Comparison of ENCODE assay signal across 8 mouse cellular contexts in genomic region chr3:152339862-152340557, GRCm38 (mm10). TPM values are rescaled to one million over a fixed set of nuclear protein-coding genes. Genes with fewer than 3 reads are reported as not detected.
DNase-seq lines count a peak whose midpoint lies in the region; ATAC-seq and TF ChIP-seq lines count a peak whose summit lies in the region.

Gene Miga1 (minus strand): TSS chr3:152340407.

- TF ChIP-seq POLR2A in CH12.LX (IDR thresholded peaks at IDR 0.05; ENCODE audit: low read depth, low read length), result peak; percentile 88

- peak; percentile 82 for DNase-seq in CH12.LX (ENCODE audit: extremely low read depth)
- peak; percentile 84 for DNase-seq in cerebellum, adult 11 months
- peak; percentile 91 for DNase-seq in forebrain, embryonic 14.5 days (ENCODE audit: low spot score)
- DNase-seq in heart, postnatal 0 days (ENCODE audit: low spot score), result peak; percentile 71
- DNase-seq in kidney, postnatal 36 days, result peak; percentile 67 to 86
- DNase-seq in liver, embryonic 14.5 days (ENCODE audit: low read depth in 3 of 3, low spot score in 3 of 3), result no peak
- peak; percentile 87 for DNase-seq in neural tube, embryonic 11.5 days (ENCODE audit: low spot score)

- ATAC-seq in forebrain, embryonic 14.5 days, result peak; percentile 97
- ATAC-seq in heart, postnatal 0 days (ENCODE audit: insufficient read depth, low read depth), result peak; percentile 91
- ATAC-seq in liver, embryonic 14.5 days (ENCODE audit: insufficient read depth), result peak; percentile 76
- ATAC-seq in neural tube, embryonic 11.5 days (ENCODE audit: insufficient read depth, low FRiP score, low TSS enrichment), result peak; percentile 93
- ATAC-seq in stomach, embryonic 15.5 days (ENCODE audit: insufficient read depth, low FRiP score, low read depth), result peak; percentile 87

- H3K36me3 ChIP-seq in CH12.LX (replicated peaks in 1 of 2; ENCODE audit: control insufficient read depth in 1 of 2, insufficient read depth in 1 of 2, low read length in 1 of 2), result peaks cover 24 to 33% of the 10 kb centered on the region in 2 experiments
- peaks cover 27% of the 10 kb centered on the region for H3K36me3 ChIP-seq in forebrain, embryonic 14.5 days (ENCODE audit: control insufficient read depth, insufficient read depth, low read length)
- peaks cover 11% of the 10 kb centered on the region for H3K36me3 ChIP-seq in heart, postnatal 0 days (replicated peaks; ENCODE audit: control insufficient read depth, insufficient read depth, low read length)
- no peaks in the 10 kb centered on the region for H3K36me3 ChIP-seq in liver, embryonic 14.5 days (replicated peaks; ENCODE audit: control insufficient read depth, insufficient read depth, low read depth)
- H3K36me3 ChIP-seq in neural tube, embryonic 11.5 days (ENCODE audit: control insufficient read depth, insufficient read depth, low read length), result peaks cover 4% of the 10 kb centered on the region; the same call in 1 of the 2 replicates
- H3K36me3 ChIP-seq in stomach, embryonic 15.5 days, result 0 out of 2 replicates have a peak, but pooled peaks cover 9% of the 10 kb centered on the region

- H3K4me2 ChIP-seq in CH12.LX (ENCODE audit: insufficient read depth, low read depth, poor library complexity, severe bottlenecking), result peak within 1 kb of the TSS; percentile 64
- peak within 1 kb of the TSS; percentile 56 for H3K4me2 ChIP-seq in forebrain, embryonic 14.5 days (ENCODE audit: low read length)
- peak within 1 kb of the TSS; percentile 61 for H3K4me2 ChIP-seq in heart, postnatal 0 days (ENCODE audit: low read depth, low read length)
- peak within 1 kb of the TSS; percentile 71 for H3K4me2 ChIP-seq in liver, embryonic 14.5 days (ENCODE audit: low read depth)
- H3K4me2 ChIP-seq in neural tube, embryonic 11.5 days (ENCODE audit: low read depth), result peak within 1 kb of the TSS; percentile 47
- H3K4me2 ChIP-seq in stomach, embryonic 15.5 days, result peak within 1 kb of the TSS; percentile 64

- H3K4me3 ChIP-seq in CH12.LX (replicated peaks in 1 of 3; ENCODE audit: low read depth in 2 of 3, low read length in 2 of 3, poor library complexity in 1 of 3), result peak within 1 kb of the TSS; percentile 74 to 94 (median 79)
- H3K4me3 ChIP-seq in forebrain, embryonic 14.5 days (ENCODE audit: low read depth, low read length), result peak within 1 kb of the TSS; percentile 79
- H3K4me3 ChIP-seq in heart, postnatal 0 days (ENCODE audit: low read depth, low read length), result peak within 1 kb of the TSS; percentile 78
- H3K4me3 ChIP-seq in liver, embryonic 14.5 days (ENCODE audit: insufficient read depth in 1 of 2, low read depth in 2 of 2, low read length in 2 of 2), result peak within 1 kb of the TSS; percentile 66 to 77
- peak within 1 kb of the TSS; percentile 89 for H3K4me3 ChIP-seq in neural tube, embryonic 11.5 days (ENCODE audit: low read depth, low read length)
- H3K4me3 ChIP-seq in stomach, embryonic 15.5 days (replicated peaks), result peak within 1 kb of the TSS; percentile 84

- peaks cover 5 to 20% of the 10 kb centered on the region in 2 experiments; a peak in 3 of 4 replicates for H3K4me1 ChIP-seq in CH12.LX (ENCODE audit: control insufficient read depth in 1 of 2, insufficient read depth in 2 of 2)
- H3K4me1 ChIP-seq in forebrain, embryonic 14.5 days (ENCODE audit: control insufficient read depth, insufficient read depth, low read length), result peaks cover 5% of the 10 kb centered on the region; the same call in 1 of the 2 replicates
- no peaks in the 10 kb centered on the region for H3K4me1 ChIP-seq in heart, postnatal 0 days (ENCODE audit: control insufficient read depth, insufficient read depth)
- peaks cover 0 to 5% of the 10 kb centered on the region in 2 experiments; a peak in 3 of 4 replicates for H3K4me1 ChIP-seq in liver, embryonic 14.5 days (replicated peaks; ENCODE audit: control insufficient read depth in 2 of 2, insufficient read depth in 2 of 2, low read length in 1 of 2)
- peaks cover 3% of the 10 kb centered on the region; the same call in 1 of the 2 replicates for H3K4me1 ChIP-seq in neural tube, embryonic 11.5 days (ENCODE audit: control insufficient read depth, insufficient read depth, low read length)
- no peaks in the 10 kb centered on the region for H3K4me1 ChIP-seq in stomach, embryonic 15.5 days

- WGBS in forebrain, embryonic 14.5 days, result 2% methylated on average over 54 of the region's 54 CpGs
- under 1% methylated on average over 53 of the region's 54 CpGs for WGBS in heart, postnatal 0 days
- under 1% methylated on average over 54 of the region's 54 CpGs for WGBS in liver, embryonic 14.5 days (ENCODE audit: insufficient replicate concordance)
- WGBS in neural tube, embryonic 11.5 days, result 3% methylated on average over 49 of the region's 54 CpGs
- 2% methylated on average over 53 of the region's 54 CpGs for WGBS in stomach, embryonic 15.5 days

- peak within 1 kb of the TSS; percentile 63 for H3K9ac ChIP-seq in CH12.LX (ENCODE audit: insufficient read depth, low read depth)
- peak within 1 kb of the TSS; percentile 70 for H3K9ac ChIP-seq in forebrain, embryonic 14.5 days (ENCODE audit: low read length)
- H3K9ac ChIP-seq in heart, postnatal 0 days (replicated peaks; ENCODE audit: low read depth, low read length), result peak within 1 kb of the TSS; percentile 71
- peak within 1 kb of the TSS; percentile 80 for H3K9ac ChIP-seq in liver, embryonic 14.5 days (replicated peaks)
- peak within 1 kb of the TSS; percentile 66 for H3K9ac ChIP-seq in neural tube, embryonic 11.5 days (ENCODE audit: low read length)
- peak within 1 kb of the TSS; percentile 58 for H3K9ac ChIP-seq in stomach, embryonic 15.5 days

- in situ Hi-C loops in CH12.LX (cut with MboI; ENCODE audit: low pct_ligation_motif_present, low pct_unique_long_range_greater_than_20kb, low sequenced_read_pairs), result no loop called here

- no peak; the same call in 1 of the 2 replicates for TF ChIP-seq RAD21 in CH12.LX (IDR thresholded peaks at IDR 0.05; ENCODE audit: low read depth, low read length)

- no peaks in the 10 kb centered on the region for H3K27me3 ChIP-seq in CH12.LX (replicated peaks)
- no peaks in the 10 kb centered on the region for H3K27me3 ChIP-seq in forebrain, embryonic 14.5 days (replicated peaks; ENCODE audit: control insufficient read depth, insufficient read depth, low read length)
- H3K27me3 ChIP-seq in heart, postnatal 0 days (ENCODE audit: control insufficient read depth, insufficient read depth, low read length), result no peaks in the 10 kb centered on the region
- no peaks in the 10 kb centered on the region for H3K27me3 ChIP-seq in liver, embryonic 14.5 days (ENCODE audit: control insufficient read depth, insufficient read depth, low read length)
- no peaks in the 10 kb centered on the region for H3K27me3 ChIP-seq in neural tube, embryonic 11.5 days (ENCODE audit: control insufficient read depth, insufficient read depth, low read length)
- H3K27me3 ChIP-seq in stomach, embryonic 15.5 days (replicated peaks), result no peaks in the 10 kb centered on the region

- peak in 1 of 2 experiments; percentile 31; a peak in 2 of 4 replicates for TF ChIP-seq CTCF in CH12.LX (conservative IDR thresholded peaks at IDR 0.05 in 1 of 2, IDR thresholded peaks at IDR 0.05 in 1 of 2; ENCODE audit: low read depth in 2 of 2, low read length in 2 of 2)
- no peak for TF ChIP-seq CTCF in heart, postnatal 0 days (IDR thresholded peaks at IDR 0.05; ENCODE audit: low read depth)
- no peak for TF ChIP-seq CTCF in liver, embryonic 14.5 days (IDR thresholded peaks at IDR 0.05; ENCODE audit: low read depth)

- H3K79me2 ChIP-seq in CH12.LX (replicated peaks; ENCODE audit: control insufficient read depth, extremely low read depth, insufficient read depth, poor library complexity, severe bottlenecking), result peaks cover 24% of the 10 kb centered on the region

- peak within 1 kb of the TSS; percentile 16; the same call in 1 of the 2 replicates for H3K27ac ChIP-seq in CH12.LX (ENCODE audit: insufficient read depth, low read depth)
- H3K27ac ChIP-seq in forebrain, embryonic 14.5 days (ENCODE audit: low read depth, low read length), result peak within 1 kb of the TSS; percentile 71; the same call in 1 of the 2 replicates
- H3K27ac ChIP-seq in heart, postnatal 0 days (ENCODE audit: low read depth), result peak within 1 kb of the TSS; percentile 59
- no peak within 1 kb of the TSS for H3K27ac ChIP-seq in liver, embryonic 14.5 days
- H3K27ac ChIP-seq in neural tube, embryonic 11.5 days (ENCODE audit: low read depth, low read length), result no peak within 1 kb of the TSS
- H3K27ac ChIP-seq in stomach, embryonic 15.5 days, result peak within 1 kb of the TSS; percentile 45; the same call in 1 of the 2 replicates

- no peak for TF ChIP-seq EP300 in CH12.LX (IDR thresholded peaks at IDR 0.05; ENCODE audit: low read length)
- no peak for TF ChIP-seq EP300 in heart, postnatal 0 days (IDR thresholded peaks at IDR 0.05; ENCODE audit: low read depth)
- TF ChIP-seq EP300 in liver, embryonic 14.5 days (IDR thresholded peaks at IDR 0.05; ENCODE audit: low read depth), result no peak

- H3K9me3 ChIP-seq in CH12.LX (replicated peaks; ENCODE audit: low read length), result no peaks in the 10 kb centered on the region
- H3K9me3 ChIP-seq in forebrain, embryonic 14.5 days (replicated peaks; ENCODE audit: control insufficient read depth, low read length), result no peaks in the 10 kb centered on the region
- H3K9me3 ChIP-seq in heart, postnatal 0 days (replicated peaks; ENCODE audit: control insufficient read depth, low read length), result no peaks in the 10 kb centered on the region
- no peaks in the 10 kb centered on the region for H3K9me3 ChIP-seq in liver, embryonic 14.5 days (ENCODE audit: control insufficient read depth, low read length)
- H3K9me3 ChIP-seq in neural tube, embryonic 11.5 days (ENCODE audit: control insufficient read depth, low read length), result no peaks in the 10 kb centered on the region
- no peaks in the 10 kb centered on the region for H3K9me3 ChIP-seq in stomach, embryonic 15.5 days

- dilution Hi-C loops in CH12.LX (cut with MboI; ENCODE audit: extremely low pct_ligation_motif_present, extremely low pct_unique_long_range_greater_than_20kb, low sequenced_read_pairs), result no loop called here

TF ChIP-seq in CH12.LX, 34 proteins besides CTCF, POLR2A, EP300 and RAD21 (continues in another document):
- TF ChIP-seq ELF1 (IDR thresholded peaks at IDR 0.05; ENCODE audit: low read depth, low read length) (peak; percentile 89), TCF12 (IDR thresholded peaks at IDR 0.05; ENCODE audit: low read depth, low read length) (peak; percentile 89), NRF1 (IDR thresholded peaks at IDR 0.05; ENCODE audit: low read depth, low read length) (peak; percentile 80)

RNA-seq across cellular contexts. Expression of gene Miga1, which starts in this region (rescaled TPM):
- total RNA-seq in CH12.LX (2012; rRNA removed), result 30.7 and 32.5 TPM in 2 replicates
- 23.1 and 25.3 TPM in 2 replicates for total RNA-seq in CH12.LX (2014; rRNA removed)
- 41.1 and 44.7 TPM in 2 replicates for polyA plus RNA-seq in CH12.LX (2012; ENCODE audit: insufficient read length, low read depth)
- polyA plus RNA-seq in forebrain, embryonic 14.5 days (2014; fragmentation: Nextera tagmentation; extraction: Ambion mirVana), result 19.4 and 19.8 TPM in 2 replicates
- 6.8 and 9.8 TPM in 2 replicates for total RNA-seq in heart, postnatal 0 days (2014; rRNA removed; ENCODE audit: low replicate concordance)
- 8.7 and 9.0 TPM in 2 replicates for polyA plus RNA-seq in heart, postnatal 0 days (2015; fragmentation: Nextera tagmentation; extraction: Ambion mirVana)
- 2.3 and 3.4 TPM in 2 replicates for polyA plus RNA-seq in liver, embryonic 14.5 days (2012; rRNA removed)
- polyA plus RNA-seq in liver, embryonic 14.5 days (2014; fragmentation: Nextera tagmentation; extraction: Ambion mirVana), result 3.0 and 4.4 TPM in 2 replicates
- 19.4 and 20.6 TPM in 2 replicates for polyA plus RNA-seq in neural tube, embryonic 11.5 days (2014; fragmentation: Nextera tagmentation; extraction: Ambion mirVana)
- polyA plus RNA-seq in stomach, embryonic 15.5 days (2015; fragmentation: Nextera tagmentation; extraction: Ambion mirVana), result 14.0 and 14.5 TPM in 2 replicates

Comparison
In these comparisons a context has a peak if more than half of its experiments do, and no peak if none do; other contexts are left out.
1. DNase-seq: peak in CH12.LX (single experiment), cerebellum, adult 11 months (single experiment), forebrain, embryonic 14.5 days (single experiment), heart, postnatal 0 days (single experiment), kidney, postnatal 36 days (2 of 2) and neural tube, embryonic 11.5 days (single experiment); none in liver, embryonic 14.5 days (0 of 3).
2. H3K27ac ChIP-seq: peak in CH12.LX (single experiment), forebrain, embryonic 14.5 days (single experiment), heart, postnatal 0 days (single experiment) and stomach, embryonic 15.5 days (single experiment); none in liver, embryonic 14.5 days (single experiment) and neural tube, embryonic 11.5 days (single experiment).
3. Peak in every context shown above with its lines, with median percentiles within 50 percentile points of each other: H3K4me2 ChIP-seq, H3K4me3 ChIP-seq, H3K9ac ChIP-seq and ATAC-seq.